Mouse (Mus musculus): Measurements from ENCODE around the gene Scd4. TPM values are rescaled to one million over a fixed set of nuclear protein-coding genes. Genes with fewer than 3 reads are reported as not detected.

The Scd4 gene
- polyA plus RNA-seq (2014; fragmentation: Nextera tagmentation; extraction: Ambion mirVana), result not detected in 2 replicates

DNA sequence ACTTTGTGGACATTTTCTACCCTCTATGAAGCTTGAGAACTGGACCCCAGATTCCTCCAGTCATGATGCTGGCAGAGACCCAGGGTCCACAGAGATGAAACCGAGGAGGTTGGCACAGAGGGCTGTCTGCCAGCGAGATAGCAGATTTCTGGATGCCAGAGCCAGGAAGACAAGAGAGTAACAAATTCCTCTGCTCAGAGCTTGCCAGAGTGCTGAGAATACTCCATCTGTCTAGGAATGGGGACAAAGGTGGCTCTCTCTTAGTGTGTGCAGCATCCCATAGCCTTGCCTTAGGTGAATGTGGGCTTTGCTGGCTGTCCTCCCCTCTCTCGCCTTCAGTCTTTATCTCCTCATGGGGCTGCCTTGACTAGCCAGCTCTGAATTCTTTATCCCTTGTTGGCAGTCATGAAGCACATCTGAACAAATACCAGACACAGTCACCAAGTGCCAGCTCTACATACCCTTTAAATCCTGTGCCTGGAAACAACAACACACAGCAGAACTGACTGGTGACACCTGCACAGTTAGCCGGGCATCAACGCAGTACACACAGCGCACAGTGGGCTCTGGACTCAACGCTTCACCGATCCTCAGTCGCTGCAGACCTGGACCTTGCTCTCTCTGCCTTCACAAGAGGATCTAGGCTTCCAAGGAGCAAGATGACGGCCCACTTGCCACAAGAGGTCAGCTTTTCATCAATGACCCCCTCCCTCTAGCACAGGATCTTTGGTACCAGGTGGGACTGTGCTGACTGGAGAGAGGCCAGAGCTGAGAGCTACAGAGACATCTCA is at the start of gene Scd4:
Gene Scd4 (plus strand): TSS at position 260 of the 791 bp plus-strand sequence.
- Histone ChIP-seq H3K4me1 (ENCODE audit: control insufficient read depth, insufficient read depth, low read length) (no peaks in the 10 kb centered on the region), H3K4me3 (ENCODE audit: low read depth, low read length) (no peak within 1 kb of the TSS), H3K27me3 (ENCODE audit: control insufficient read depth, insufficient read depth, low read length) (no peaks in the 10 kb centered on the region), H3K9ac (replicated peaks; ENCODE audit: low read length) (no peak within 1 kb of the TSS), H3K9me3 (replicated peaks; ENCODE audit: control insufficient read depth, low read length) (no peaks in the 10 kb centered on the region), H3K27ac (replicated peaks; ENCODE audit: low read depth, low read length) (no peak within 1 kb of the TSS), H3K36me3 (replicated peaks; ENCODE audit: control insufficient read depth, insufficient read depth, low read depth, low read length) (no peaks in the 10 kb centered on the region), H3K4me2 (ENCODE audit: low read depth, low read length) (no peak within 1 kb of the TSS)
- DNase-seq (ENCODE audit: low spot score) (no peak), ATAC-seq (replicated peaks; ENCODE audit: insufficient number of reproducible peaks, low FRiP score, low TSS enrichment, low read depth) (no peak)
- WGBS, result 85% methylated on average over 10 of the region's 10 CpGs

DNA sequence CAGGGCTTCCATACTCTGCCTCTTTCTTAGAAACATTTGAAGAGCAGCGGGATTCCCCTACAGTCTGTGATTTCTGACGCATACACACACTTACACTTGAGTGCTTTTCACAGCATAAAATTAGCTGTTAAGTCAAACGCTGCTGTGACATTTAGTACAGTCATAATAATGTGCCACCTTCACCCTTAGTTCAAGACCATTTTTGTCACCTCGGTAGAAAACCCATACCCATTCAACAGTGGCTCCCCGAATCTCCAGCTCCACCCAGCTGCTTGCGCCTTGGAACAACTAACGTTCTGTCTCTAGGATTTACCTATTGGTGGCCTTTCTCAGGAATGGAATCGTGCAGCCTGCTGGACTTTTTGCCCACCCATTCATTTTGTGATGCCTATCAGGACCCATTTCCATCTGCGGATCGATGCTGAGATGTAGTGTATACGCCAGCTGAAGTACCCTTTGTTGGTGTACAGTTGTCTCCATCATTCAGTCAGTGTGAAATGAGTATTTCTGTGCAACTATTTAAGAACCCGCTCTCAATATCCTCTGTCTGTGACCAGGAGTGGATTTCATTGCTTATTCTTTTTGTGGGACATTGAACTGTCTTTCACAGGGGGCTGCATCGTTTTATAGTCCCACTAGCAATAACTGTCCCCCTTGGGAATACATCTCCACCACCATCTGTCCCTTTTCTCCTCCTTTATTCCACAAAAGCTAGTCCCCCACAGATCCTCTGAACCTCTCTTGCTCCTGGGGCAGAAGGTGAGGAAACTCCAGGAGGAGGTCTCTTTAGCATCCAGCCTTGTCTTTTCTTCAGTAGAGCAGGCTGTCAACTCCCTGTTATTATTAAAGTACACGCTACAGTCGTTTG is 49.5 kb upstream of the Scd4 start:
- ATAC-seq (replicated peaks; ENCODE audit: insufficient number of reproducible peaks, low FRiP score, low TSS enrichment, low read depth), result no peak; the same call in 1 of the 2 replicates
- H3K9me3 ChIP-seq (replicated peaks; ENCODE audit: control insufficient read depth, low read length), result no peaks in the 10 kb centered on the region
- WGBS, result 35% methylated on average over 15 of the region's 15 CpGs
- peak overlapping the region; percentile 92 for H3K27ac ChIP-seq (replicated peaks; ENCODE audit: low read depth, low read length)
- H3K4me3 ChIP-seq (ENCODE audit: low read depth, low read length), result peak overlapping the region; percentile 21; the same call in 1 of the 2 replicates
- peaks cover 7% of the 10 kb centered on the region for H3K4me1 ChIP-seq (ENCODE audit: control insufficient read depth, insufficient read depth, low read length)
- peak overlapping the region; percentile 59 for H3K9ac ChIP-seq (replicated peaks; ENCODE audit: low read length)
- no peaks in the 10 kb centered on the region for H3K27me3 ChIP-seq (ENCODE audit: control insufficient read depth, insufficient read depth, low read length)
- peak overlapping the region; percentile 62 for H3K4me2 ChIP-seq (ENCODE audit: low read depth, low read length)
- H3K36me3 ChIP-seq (replicated peaks; ENCODE audit: control insufficient read depth, insufficient read depth, low read depth, low read length), result no peaks in the 10 kb centered on the region
- DNase-seq (ENCODE audit: low spot score), result no peak

DNA sequence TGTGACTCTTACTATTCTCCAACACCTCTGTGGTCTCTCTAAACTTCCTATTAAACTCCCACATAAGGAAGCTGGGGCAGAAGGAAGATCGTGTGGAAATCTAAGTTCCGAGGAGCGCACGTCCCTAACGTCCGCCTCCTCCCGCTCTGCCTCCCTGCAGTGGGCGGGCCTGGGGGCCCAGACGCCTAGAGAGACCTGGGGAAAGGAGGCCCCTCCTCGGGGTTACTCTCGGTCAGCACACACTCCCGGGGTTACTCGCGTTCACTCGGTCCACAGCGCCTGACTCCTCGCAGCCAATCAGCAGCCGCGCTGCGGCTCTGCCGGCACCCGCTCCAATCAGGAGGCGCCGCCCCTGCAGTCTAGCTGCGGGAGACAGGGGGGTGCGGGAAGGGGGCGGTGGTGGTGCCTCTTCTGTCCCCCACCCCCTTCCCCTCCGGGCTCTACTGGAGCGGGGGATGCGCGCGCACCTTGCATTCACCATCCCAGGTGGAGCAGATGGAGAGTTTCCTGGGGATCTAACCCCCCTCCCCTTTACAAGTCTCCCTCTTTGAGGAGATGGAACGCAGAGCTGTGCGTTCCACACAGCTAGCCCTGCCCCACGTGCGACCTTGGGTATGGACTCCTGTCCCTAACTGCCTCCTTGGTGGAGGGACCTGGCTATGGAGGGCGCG is 48.7 kb upstream of the Scd4 start:
- peak overlapping the region; percentile 92 for H3K27ac ChIP-seq (replicated peaks; ENCODE audit: low read depth, low read length)
- H3K4me2 ChIP-seq (ENCODE audit: low read depth, low read length), result peak overlapping the region; percentile 62
- peak overlapping the region; percentile 33 for H3K4me3 ChIP-seq (ENCODE audit: low read depth, low read length)
- H3K36me3 ChIP-seq (replicated peaks; ENCODE audit: control insufficient read depth, insufficient read depth, low read depth, low read length), result no peaks in the 10 kb centered on the region
- ATAC-seq (replicated peaks; ENCODE audit: insufficient number of reproducible peaks, low FRiP score, low TSS enrichment, low read depth) (peak; percentile 99), DNase-seq (ENCODE audit: low spot score) (peak; percentile 97)
- H3K27me3 ChIP-seq (ENCODE audit: control insufficient read depth, insufficient read depth, low read length), result no peaks in the 10 kb centered on the region
- H3K4me1 ChIP-seq (ENCODE audit: control insufficient read depth, insufficient read depth, low read length), result peaks cover 7% of the 10 kb centered on the region
- H3K9ac ChIP-seq (replicated peaks; ENCODE audit: low read length), result peak overlapping the region; percentile 59
- no peaks in the 10 kb centered on the region for H3K9me3 ChIP-seq (replicated peaks; ENCODE audit: control insufficient read depth, low read length)
- under 1% methylated on average over 38 of the region's 38 CpGs for WGBS

DNA sequence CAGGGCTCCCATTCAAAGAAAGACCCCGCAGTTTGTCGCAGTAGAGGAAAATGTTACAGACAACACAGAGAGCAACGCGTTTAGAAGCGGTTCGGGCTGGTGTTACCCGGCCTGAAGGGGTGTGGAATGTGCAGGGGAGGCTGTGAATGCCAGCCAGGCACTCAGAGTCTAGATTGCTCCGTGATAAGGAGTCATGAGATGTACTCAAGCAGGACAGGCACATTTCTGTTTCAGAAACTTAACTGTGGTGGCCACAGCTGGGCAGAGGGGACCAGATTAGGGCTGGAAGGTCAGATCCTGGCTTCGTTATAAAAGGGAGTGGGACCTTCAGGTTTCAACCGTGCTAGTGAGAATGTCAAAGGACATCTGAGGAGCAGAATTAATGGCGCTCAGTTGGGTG is 48.2 kb upstream of the Scd4 start:
- Histone ChIP-seq H3K4me3 (ENCODE audit: low read depth, low read length) (peak overlapping the region; percentile 33), H3K9me3 (replicated peaks; ENCODE audit: control insufficient read depth, low read length) (no peaks in the 10 kb centered on the region), H3K4me1 (ENCODE audit: control insufficient read depth, insufficient read depth, low read length) (peaks cover 7% of the 10 kb centered on the region), H3K4me2 (ENCODE audit: low read depth, low read length) (peak overlapping the region; percentile 62), H3K27ac (replicated peaks; ENCODE audit: low read depth, low read length) (peak overlapping the region; percentile 92), H3K27me3 (ENCODE audit: control insufficient read depth, insufficient read depth, low read length) (no peaks in the 10 kb centered on the region), H3K9ac (replicated peaks; ENCODE audit: low read length) (peak overlapping the region; percentile 54), H3K36me3 (replicated peaks; ENCODE audit: control insufficient read depth, insufficient read depth, low read depth, low read length) (no peaks in the 10 kb centered on the region)
- 2% methylated on average over 11 of the region's 11 CpGs for WGBS
- peak; percentile 25; the same call in 1 of the 2 replicates for ATAC-seq (replicated peaks; ENCODE audit: insufficient number of reproducible peaks, low FRiP score, low TSS enrichment, low read depth)
- DNase-seq (ENCODE audit: low spot score), result peak; percentile 56

DNA sequence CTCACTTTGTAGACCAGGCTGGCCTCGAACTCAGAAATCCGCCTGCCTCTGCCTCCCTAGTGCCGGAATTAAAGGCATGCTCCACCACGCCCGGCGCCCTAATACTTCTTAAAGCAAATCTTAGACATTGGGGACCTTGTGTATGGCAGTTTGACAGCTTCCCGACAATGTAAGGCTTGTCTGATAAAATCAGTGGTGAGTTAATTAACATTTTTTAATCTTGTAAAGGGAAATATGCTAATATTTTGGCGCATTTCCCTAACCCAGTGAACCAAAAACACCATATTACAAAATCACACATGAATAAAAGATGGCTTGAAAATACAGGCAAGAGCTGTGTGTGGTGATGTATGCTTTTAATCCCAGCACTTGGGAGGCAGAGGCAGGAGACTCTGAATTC is 47.3 kb upstream of the Scd4 start:
- 98% methylated on average over 8 of the region's 8 CpGs for WGBS
- ATAC-seq (replicated peaks; ENCODE audit: insufficient number of reproducible peaks, low FRiP score, low TSS enrichment, low read depth), result no peak
- Histone ChIP-seq H3K36me3 (replicated peaks; ENCODE audit: control insufficient read depth, insufficient read depth, low read depth, low read length) (no peaks in the 10 kb centered on the region), H3K4me3 (ENCODE audit: low read depth, low read length) (no peak overlapping the region), H3K4me2 (ENCODE audit: low read depth, low read length) (no peak overlapping the region), H3K4me1 (ENCODE audit: control insufficient read depth, insufficient read depth, low read length) (peaks cover 7% of the 10 kb centered on the region), H3K27me3 (ENCODE audit: control insufficient read depth, insufficient read depth, low read length) (no peaks in the 10 kb centered on the region), H3K27ac (replicated peaks; ENCODE audit: low read depth, low read length) (0 out of 2 replicates have a peak overlapping the region, but pooled peaks have one; percentile 92), H3K9ac (replicated peaks; ENCODE audit: low read length) (no peak overlapping the region), H3K9me3 (replicated peaks; ENCODE audit: control insufficient read depth, low read length) (no peaks in the 10 kb centered on the region)
- no peak for DNase-seq (ENCODE audit: low spot score)

DNA sequence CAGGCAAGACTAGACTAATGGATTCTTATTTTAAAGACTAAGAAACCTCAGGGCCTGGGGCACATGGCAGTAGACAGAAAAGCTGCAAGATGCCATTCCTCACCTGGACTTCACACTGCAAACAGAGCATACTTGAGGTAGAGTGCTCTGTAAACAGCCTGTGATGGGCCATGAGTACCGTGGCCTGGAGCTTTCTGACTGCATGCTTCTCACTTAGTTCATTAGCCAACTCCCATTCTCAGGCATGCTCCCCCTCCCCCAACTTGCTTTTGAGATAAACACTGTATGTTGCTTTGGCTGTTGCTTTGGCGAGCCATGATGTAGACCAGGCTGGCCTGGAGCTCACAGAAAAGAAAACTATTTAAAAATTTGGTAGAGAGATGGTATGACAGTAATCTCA is 46.8 kb upstream of the Scd4 start:
- no peaks in the 10 kb centered on the region for H3K27me3 ChIP-seq (ENCODE audit: control insufficient read depth, insufficient read depth, low read length)
- H3K4me1 ChIP-seq (ENCODE audit: control insufficient read depth, insufficient read depth, low read length), result peaks cover 7% of the 10 kb centered on the region
- H3K9me3 ChIP-seq (replicated peaks; ENCODE audit: control insufficient read depth, low read length), result no peaks in the 10 kb centered on the region
- DNase-seq (ENCODE audit: low spot score) (no peak), ATAC-seq (replicated peaks; ENCODE audit: insufficient number of reproducible peaks, low FRiP score, low TSS enrichment, low read depth) (no peak)
- H3K27ac ChIP-seq (replicated peaks; ENCODE audit: low read depth, low read length), result no peak overlapping the region
- no peak overlapping the region for H3K4me3 ChIP-seq (ENCODE audit: low read depth, low read length)
- H3K9ac ChIP-seq (replicated peaks; ENCODE audit: low read length), result no peak overlapping the region
- no peak overlapping the region for H3K4me2 ChIP-seq (ENCODE audit: low read depth, low read length)
- 62% methylated on average over 2 of the region's 2 CpGs for WGBS
- no peaks in the 10 kb centered on the region for H3K36me3 ChIP-seq (replicated peaks; ENCODE audit: control insufficient read depth, insufficient read depth, low read depth, low read length)

DNA sequence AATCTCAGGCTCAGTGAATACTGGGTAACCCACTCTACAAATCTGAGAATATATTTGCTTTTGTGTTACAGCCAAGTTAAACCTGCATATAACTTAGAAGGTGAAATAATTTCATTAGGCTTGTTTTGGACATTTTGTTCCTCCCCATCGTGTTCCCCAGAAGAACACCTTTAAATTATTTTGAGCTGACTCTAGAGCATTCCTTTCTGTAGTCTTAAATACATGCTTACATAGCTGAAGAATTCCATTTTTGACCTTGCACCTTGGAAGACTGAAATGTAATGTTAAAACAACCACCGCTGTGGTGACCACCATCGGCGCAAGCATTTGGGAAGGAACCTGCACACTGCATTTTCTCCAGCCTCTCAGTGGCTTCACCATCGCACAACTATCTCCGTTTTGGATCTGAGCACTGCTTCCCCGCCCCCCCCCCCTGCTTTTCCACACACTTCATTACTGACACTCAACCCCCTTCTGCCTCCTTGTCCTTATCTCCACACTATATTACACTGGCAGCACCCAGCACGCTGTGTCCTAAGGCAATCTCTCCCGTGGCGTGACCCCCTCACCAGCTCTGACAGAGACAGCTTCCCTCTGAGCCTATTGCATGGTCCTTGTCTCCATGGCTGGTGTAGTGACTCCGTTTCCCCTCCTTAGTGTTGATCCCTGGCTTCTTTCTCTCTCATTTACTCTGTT is 45.3 kb upstream of the Scd4 start:
- peaks cover 7% of the 10 kb centered on the region for H3K4me1 ChIP-seq (ENCODE audit: control insufficient read depth, insufficient read depth, low read length)
- 70% methylated on average over 11 of the region's 11 CpGs for WGBS
- no peak overlapping the region for H3K27ac ChIP-seq (replicated peaks; ENCODE audit: low read depth, low read length)

More for the DNA sequence above, 45.3 kb upstream of the Scd4 start:
- ATAC-seq (replicated peaks; ENCODE audit: insufficient number of reproducible peaks, low FRiP score, low TSS enrichment, low read depth), result no peak
- no peak overlapping the region for H3K4me3 ChIP-seq (ENCODE audit: low read depth, low read length)
- no peaks in the 10 kb centered on the region for H3K27me3 ChIP-seq (ENCODE audit: control insufficient read depth, insufficient read depth, low read length)
- no peak overlapping the region for H3K4me2 ChIP-seq (ENCODE audit: low read depth, low read length)
- H3K9ac ChIP-seq (replicated peaks; ENCODE audit: low read length), result no peak overlapping the region
- no peaks in the 10 kb centered on the region for H3K36me3 ChIP-seq (replicated peaks; ENCODE audit: control insufficient read depth, insufficient read depth, low read depth, low read length)
- no peaks in the 10 kb centered on the region for H3K9me3 ChIP-seq (replicated peaks; ENCODE audit: control insufficient read depth, low read length)
- DNase-seq (ENCODE audit: low spot score), result no peak
